In the genomic region with DNA sequence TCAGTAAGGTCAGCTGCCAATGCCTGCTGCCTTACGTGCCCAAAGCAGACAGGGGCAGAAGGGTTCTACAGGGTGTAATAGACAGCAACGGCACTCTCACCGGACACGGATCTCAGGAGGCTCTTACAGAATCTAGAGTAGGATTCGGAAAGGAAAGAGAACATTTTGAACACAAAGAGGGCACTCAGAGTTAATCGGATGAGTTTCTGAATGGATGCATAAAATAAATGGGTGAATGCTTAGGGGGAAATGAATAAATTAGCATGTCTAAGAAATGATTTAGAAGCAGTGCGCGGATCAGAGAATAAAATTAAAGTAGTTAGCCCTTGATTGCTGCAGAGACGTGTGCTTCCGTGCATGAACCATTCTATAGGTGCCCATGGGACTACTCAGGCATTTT, we compare ENCODE assay signal across 27 mouse cellular contexts. TPM values are rescaled to one million over a fixed set of nuclear protein-coding genes. Genes with fewer than 3 reads are reported as not detected.
DNase-seq lines count a peak whose midpoint lies in the region; ATAC-seq lines count a peak whose summit lies in the region.
"Had no signal": no experiment of that assay in that cellular context is flagged by ENCODE, and none has a peak within 500 bp of the region (broad histone marks: within the 10 kb centered on the region; RNA-seq: fewer than 3 reads in every experiment).

No protein-coding gene starts in this region.

- H3K9me3 ChIP-seq in hindbrain, embryonic 16.5 days (ENCODE audit: control insufficient read depth, low read length), result no peaks in the 10 kb centered on the region
- no peaks in the 10 kb centered on the region for H3K9me3 ChIP-seq in hindbrain, embryonic 13.5 days
- H3K9me3 ChIP-seq in forebrain, embryonic 15.5 days, result no peaks in the 10 kb centered on the region
- H3K9me3 ChIP-seq in kidney, embryonic 16.5 days (ENCODE audit: low read length), result no peaks in the 10 kb centered on the region
- H3K9me3 ChIP-seq: embryonic facial prominence, embryonic 13.5 days; hindbrain, embryonic 10.5 days; intestine, embryonic 15.5 days; stomach, embryonic 15.5 days had no signal

- H3K27me3 ChIP-seq in hindbrain, embryonic 16.5 days (replicated peaks; ENCODE audit: control insufficient read depth, insufficient read depth, low read length), result no peaks in the 10 kb centered on the region
- peaks cover 40% of the 10 kb centered on the region; the same call in 1 of the 2 replicates for H3K27me3 ChIP-seq in hindbrain, embryonic 13.5 days
- no peaks in the 10 kb centered on the region for H3K27me3 ChIP-seq in forebrain, embryonic 15.5 days
- H3K27me3 ChIP-seq in kidney, embryonic 16.5 days (ENCODE audit: insufficient read depth, low read length), result no peaks in the 10 kb centered on the region
- H3K27me3 ChIP-seq: embryonic facial prominence, embryonic 13.5 days; intestine, embryonic 15.5 days; stomach, embryonic 15.5 days had no signal

- no peaks in the 10 kb centered on the region; the same call in 1 of the 2 replicates for H3K4me1 ChIP-seq in hindbrain, embryonic 16.5 days (ENCODE audit: control insufficient read depth, insufficient read depth, low read depth, low read length)
- H3K4me1 ChIP-seq in hindbrain, embryonic 13.5 days (replicated peaks), result peaks cover 11% of the 10 kb centered on the region; the same call in 1 of the 2 replicates
- peaks cover 12% of the 10 kb centered on the region for H3K4me1 ChIP-seq in forebrain, embryonic 15.5 days
- H3K4me1 ChIP-seq in kidney, embryonic 16.5 days (ENCODE audit: insufficient read depth, low read length), result no peaks in the 10 kb centered on the region
- H3K4me1 ChIP-seq: embryonic facial prominence, embryonic 13.5 days; hindbrain, embryonic 10.5 days; intestine, embryonic 15.5 days; stomach, embryonic 15.5 days had no signal

- DNase-seq in ES-CJ7 (ENCODE audit: low read depth, low spot score) (peak; percentile 7), ZHBTc4 (ENCODE audit: low read depth, low spot score) (peak; percentile 19)
- DNase-seq in right cerebral cortex, postnatal 10 days (ENCODE audit: low spot score in 2 of 2), result no peak
- DNase-seq: adrenal gland, adult 8-10 months; cerebellum, adult 11 months; cerebellum, adult 9-10 months; gastrocnemius, postnatal 10 days; heart, postnatal 14 days; kidney, adult 2 months; kidney, postnatal 4 days; layer of hippocampus, postnatal 36 days; liver; lung, embryonic 14.5 days; lung, postnatal 14 days had no signal

- H3K4me2 ChIP-seq in hindbrain, embryonic 16.5 days (ENCODE audit: low read length), result 0 out of 2 replicates have a peak overlapping the region, but pooled peaks have one; percentile 1
- no peak overlapping the region for H3K4me2 ChIP-seq in hindbrain, embryonic 13.5 days
- peak overlapping the region; percentile 5; the same call in 1 of the 2 replicates for H3K4me2 ChIP-seq in forebrain, embryonic 15.5 days (replicated peaks)
- H3K4me2 ChIP-seq in kidney, embryonic 16.5 days (replicated peaks; ENCODE audit: low read depth, low read length), result no peak overlapping the region
- H3K4me2 ChIP-seq: embryonic facial prominence, embryonic 13.5 days; intestine, embryonic 15.5 days; lung, embryonic 14.5 days; stomach, embryonic 15.5 days had no signal

- ATAC-seq in hindbrain, embryonic 16.5 days, result no peak
- no peak for ATAC-seq in hindbrain, embryonic 13.5 days (ENCODE audit: low FRiP score)
- ATAC-seq in forebrain, embryonic 15.5 days (replicated peaks), result no peak; the same call in 1 of the 2 replicates
- ATAC-seq in kidney, embryonic 16.5 days (ENCODE audit: low FRiP score, low TSS enrichment), result no peak
- ATAC-seq: hindbrain, postnatal 0 days; intestine, embryonic 15.5 days had no signal

- H3K27ac ChIP-seq in hindbrain, embryonic 16.5 days (ENCODE audit: low read depth, low read length), result no peak overlapping the region
- H3K27ac ChIP-seq in hindbrain, embryonic 13.5 days, result no peak overlapping the region
- no peak overlapping the region for H3K27ac ChIP-seq in forebrain, embryonic 15.5 days (replicated peaks)
- H3K27ac ChIP-seq in kidney, embryonic 16.5 days (ENCODE audit: low read length), result no peak overlapping the region
- H3K27ac ChIP-seq: embryonic facial prominence, embryonic 13.5 days; hindbrain, embryonic 10.5 days; hindbrain, postnatal 0 days; intestine, embryonic 15.5 days; kidney, postnatal 0 days; liver, embryonic 14.5 days; stomach, embryonic 15.5 days had no signal

- no peak overlapping the region for H3K4me3 ChIP-seq in hindbrain, embryonic 16.5 days (ENCODE audit: low read length)
- no peak overlapping the region for H3K4me3 ChIP-seq in hindbrain, embryonic 13.5 days
- no peak overlapping the region for H3K4me3 ChIP-seq in forebrain, embryonic 15.5 days
- no peak overlapping the region for H3K4me3 ChIP-seq in kidney, embryonic 16.5 days (ENCODE audit: low read length)
- H3K4me3 ChIP-seq: embryonic facial prominence, embryonic 13.5 days; hindbrain, embryonic 10.5 days; intestine, embryonic 15.5 days; stomach, embryonic 15.5 days had no signal

- WGBS in hindbrain, embryonic 16.5 days, result 44% methylated on average over 10 of the region's 10 CpGs
- WGBS in hindbrain, embryonic 13.5 days, result 39% methylated on average over 10 of the region's 10 CpGs
- 17% methylated on average over 10 of the region's 10 CpGs for WGBS in forebrain, embryonic 15.5 days
- 82% methylated on average over 10 of the region's 10 CpGs for WGBS in kidney, embryonic 16.5 days

- no peak overlapping the region for H3K9ac ChIP-seq in hindbrain, embryonic 16.5 days (ENCODE audit: low read depth, low read length)
- no peak overlapping the region for H3K9ac ChIP-seq in hindbrain, embryonic 13.5 days
- H3K9ac ChIP-seq in forebrain, embryonic 15.5 days (replicated peaks), result no peak overlapping the region
- no peak overlapping the region for H3K9ac ChIP-seq in kidney, embryonic 16.5 days (replicated peaks; ENCODE audit: low read length)
- H3K9ac ChIP-seq: embryonic facial prominence, embryonic 13.5 days; intestine, embryonic 15.5 days; liver, embryonic 14.5 days; lung, embryonic 14.5 days; stomach, embryonic 15.5 days had no signal

- H3K36me3 ChIP-seq in hindbrain, embryonic 16.5 days (ENCODE audit: control insufficient read depth, insufficient read depth, low read length), result no peaks in the 10 kb centered on the region
- H3K36me3 ChIP-seq in hindbrain, embryonic 13.5 days, result no peaks in the 10 kb centered on the region
- H3K36me3 ChIP-seq in forebrain, embryonic 15.5 days, result no peaks in the 10 kb centered on the region
- no peaks in the 10 kb centered on the region for H3K36me3 ChIP-seq in kidney, embryonic 16.5 days (ENCODE audit: insufficient read depth, low read length)
- H3K36me3 ChIP-seq: embryonic facial prominence, embryonic 13.5 days; hindbrain, embryonic 10.5 days; intestine, embryonic 15.5 days; stomach, embryonic 15.5 days had no signal

RNA-seq across cellular contexts. Expression of gene Tmem247, which starts 37.1 kb away (rescaled TPM):
- polyA plus RNA-seq in hindbrain, embryonic 16.5 days (2015; fragmentation: Nextera tagmentation; extraction: Ambion mirVana), result not detected in 2 replicates
- polyA plus RNA-seq in hindbrain, embryonic 13.5 days (2015; fragmentation: Nextera tagmentation; extraction: Ambion mirVana), result not detected in 2 replicates
- not detected in 2 replicates for polyA plus RNA-seq in forebrain, embryonic 15.5 days (2015; fragmentation: Nextera tagmentation; extraction: Ambion mirVana)
- not detected in 2 replicates for polyA plus RNA-seq in kidney, embryonic 16.5 days (2015; fragmentation: Nextera tagmentation; extraction: Ambion mirVana)
- polyA plus RNA-seq: embryonic facial prominence, embryonic 13.5 days; heart, embryonic 14.5 days; hindbrain, embryonic 10.5 days; hindbrain, postnatal 0 days; intestine, embryonic 15.5 days; kidney, adult 2 months; kidney, postnatal 0 days; limb, embryonic 11.5 days; liver, embryonic 14.5 days; lung, embryonic 14.5 days; stomach, embryonic 15.5 days had no signal

Comparison
In these comparisons a context has a peak if more than half of its experiments do, and no peak if none do; other contexts are left out.
1. H3K4me2 ChIP-seq: peak in hindbrain, embryonic 16.5 days (single experiment) and forebrain, embryonic 15.5 days (single experiment); none in hindbrain, embryonic 13.5 days (single experiment) and kidney, embryonic 16.5 days (single experiment).
2. DNase-seq: peak in ES-CJ7 (single experiment) and ZHBTc4 (single experiment); none in right cerebral cortex, postnatal 10 days (0 of 2).